Mouse (Mus musculus) MEL (cell line): ENCODE measurements around the gene S1pr4.

ENCODE experiments used
- CTCF ChIP-seq, 3 experiments: IDR thresholded peaks in 2 of 3; conservative IDR thresholded peaks in 1 of 3; 2 replicates each; pipeline ENCODE4 v1.5.1; 2011 to 2012; ENCODE audit warnings: low read length in 3 of 3, low read depth in 2 of 3, mild to moderate bottlenecking in 2 of 3, improper control_type of control experiment in 1 of 3, inconsistent platforms in 1 of 3, mixed read lengths in 1 of 3, moderate library complexity in 1 of 3; ENCODE audit not compliant: control insufficient read depth in 1 of 3, insufficient read depth in 1 of 3, poor library complexity in 1 of 3, severe bottlenecking in 1 of 3
- GATA1 ChIP-seq: IDR thresholded peaks from 2 replicates; pipeline ENCODE4 v1.6.1; 2011; ENCODE audit warnings: low read depth, low read length, improper control_type of control experiment
- MAX ChIP-seq: IDR thresholded peaks from 2 replicates; pipeline ENCODE4 v1.6.1; 2011; ENCODE audit warnings: low read length, improper control_type of control experiment
- POLR2A ChIP-seq, 2 experiments: IDR thresholded peaks; 2 replicates each; pipeline ENCODE4 v1.6.1; 2011 to 2012; ENCODE audit warnings: low read length in 2 of 2, mild to moderate bottlenecking in 2 of 2, control low read depth in 1 of 2, improper control_type of control experiment in 1 of 2, low read depth in 1 of 2, moderate library complexity in 1 of 2; ENCODE audit not compliant: control insufficient read depth in 1 of 2, insufficient read depth in 1 of 2, poor library complexity in 1 of 2
- POLR2AphosphoS2 ChIP-seq: IDR thresholded peaks from 2 replicates; pipeline ENCODE4 v1.6.1; 2011; ENCODE audit warnings: low read length, improper control_type of control experiment
- SIN3A ChIP-seq: IDR thresholded peaks from 2 replicates; pipeline ENCODE4 v1.6.1; 2012; ENCODE audit warnings: low read length, improper control_type of control experiment, inconsistent platforms
- USF2 ChIP-seq, 2 experiments: IDR thresholded peaks; 2 replicates each; pipeline ENCODE4 v1.6.1; 2011 to 2012; ENCODE audit warnings: improper control_type of control experiment in 2 of 2, low read length in 2 of 2, borderline replicate concordance in 1 of 2, inconsistent platforms in 1 of 2, low read depth in 1 of 2, mild to moderate bottlenecking in 1 of 2; ENCODE audit not compliant: insufficient read depth in 1 of 2
- ZKSCAN1 ChIP-seq: IDR thresholded peaks from 2 replicates; pipeline ENCODE4 v1.6.1; 2012; ENCODE audit warnings: low read depth, mild to moderate bottlenecking, inconsistent platforms, low read length, improper control_type of control experiment, moderate library complexity

DNA sequence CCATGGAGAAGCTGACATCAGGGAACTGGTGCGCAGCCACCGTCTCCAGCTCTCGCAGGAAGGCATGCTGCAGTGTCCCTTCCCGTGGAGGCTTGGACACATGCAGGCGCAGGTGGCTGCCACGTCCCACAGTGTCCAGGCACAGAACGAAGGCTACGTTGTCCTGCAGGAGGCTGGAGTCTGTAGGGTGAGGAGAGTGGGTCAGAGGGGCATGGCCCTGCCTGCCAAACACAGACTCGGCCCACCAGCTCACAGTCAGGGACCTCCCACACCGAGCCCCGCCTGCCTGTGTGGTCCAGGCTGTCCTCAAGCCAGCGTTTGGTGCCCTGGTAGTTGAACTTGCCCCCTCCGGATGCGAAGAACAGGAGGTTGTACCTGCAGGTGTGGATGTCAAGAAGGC, 10.0 kb downstream of the S1pr4 start:
- no peak for TF ChIP-seq USF2 (IDR thresholded peaks at IDR 0.05; ENCODE audit: borderline replicate concordance in 1 of 2, insufficient read depth in 1 of 2, low read depth in 1 of 2, low read length in 2 of 2)
- no peak; a peak in 1 of 4 replicates for TF ChIP-seq POLR2A (IDR thresholded peaks at IDR 0.05; ENCODE audit: control insufficient read depth in 1 of 2, insufficient read depth in 1 of 2, low read depth in 1 of 2, low read length in 2 of 2, poor library complexity in 1 of 2)
- no peak for TF ChIP-seq CTCF (IDR thresholded peaks at IDR 0.05 in 2 of 3, conservative IDR thresholded peaks at IDR 0.05 in 1 of 3; ENCODE audit: control insufficient read depth in 1 of 3, insufficient read depth in 1 of 3, low read depth in 2 of 3, low read length in 3 of 3, poor library complexity in 1 of 3, severe bottlenecking in 1 of 3)
- no peak for TF ChIP-seq SIN3A
- TF ChIP-seq MAX = no peak
- no peak for TF ChIP-seq POLR2AphosphoS2
- no peak for TF ChIP-seq ZKSCAN1
- TF ChIP-seq GATA1 = no peak
